Mouse (Mus musculus) lung, embryonic 16.5 days (tissue): ENCODE results near the gene Zfp366. TPM values are rescaled to one million over a fixed set of nuclear protein-coding genes. Genes with fewer than 3 reads are reported as not detected.

Experiments
- ATAC-seq: fragments of 200-750 bp; cut with Nextera tagmentation; 2 replicates; pipeline ENCODE4 v1.8.0; 2017; ENCODE audit warnings: low read depth, mild to moderate bottlenecking, moderate library complexity
- H3K27ac ChIP-seq: fragments of 300-500 bp; sonication (generic); 2 replicates; pipeline ENCODE4 v1.5.1; 2014; ENCODE audit warnings: mild to moderate bottlenecking, control low read depth, low read length
- H3K27me3 ChIP-seq: fragments of 300-500 bp; sonication (generic); 2 replicates; pipeline ENCODE4 v1.6.1; 2014; ENCODE audit warnings: low read depth, low read length, mixed read lengths; ENCODE audit not compliant: control insufficient read depth, insufficient read depth
- H3K36me3 ChIP-seq: fragments of 300-500 bp; sonication (generic); 2 replicates; pipeline ENCODE4 v1.6.1; 2014; ENCODE audit warnings: low read length; ENCODE audit not compliant: control insufficient read depth, insufficient read depth
- H3K4me1 ChIP-seq: fragments of 300-500 bp; sonication (generic); replicated peaks from 2 replicates; pipeline ENCODE4 v1.6.1; 2014; ENCODE audit warnings: low read length, mixed read lengths; ENCODE audit not compliant: control insufficient read depth, insufficient read depth
- H3K4me2 ChIP-seq: fragments of 300-500 bp; sonication (generic); 2 replicates; pipeline ENCODE4 v1.6.1; 2014; ENCODE audit warnings: low read depth, low read length, control low read depth
- H3K4me3 ChIP-seq: fragments of 300-500 bp; sonication (generic); 2 replicates; pipeline ENCODE4 v1.5.1; 2014; ENCODE audit warnings: mild to moderate bottlenecking, low read length, control low read depth
- H3K9ac ChIP-seq: fragments of 300-500 bp; sonication (generic); 2 replicates; pipeline ENCODE4 v1.6.1; 2014; ENCODE audit warnings: low read length, control low read depth
- H3K9me3 ChIP-seq: fragments of 300-500 bp; sonication (generic); 2 replicates; pipeline ENCODE4 v1.6.1; 2016; ENCODE audit warnings: low read length; ENCODE audit not compliant: control insufficient read depth
- WGBS: fragments of 180-500 bp; shearing (Covaris S2); extraction: QIAGEN DNeasy Blood & Tissue Kit; methylation state at CpG from one replicate; pipeline ENCODE4 v1.1.7; 2014; 5-methylcytosine and 5-hydroxymethylcytosine counted together
- polyA plus RNA-seq: library from polyadenylated mRNA; unstranded; fragments of >200 nt; fragmentation: Nextera tagmentation; extraction: Ambion mirVana; gene quantifications from 2 replicates; pipeline ENCODE4 v1.2.1, GENCODE M21; 2015

Zfp366 gene
- polyA plus RNA-seq, 1 experiment from 2014 or later: 1.1 TPM

GRCm38 (mm10) chr13:99250806-99251205 is 66.2 kb downstream of the Zfp366 start:
- no peaks in the 10 kb centered on the region for H3K36me3 ChIP-seq
- no peak overlapping the region for H3K9ac ChIP-seq
- WGBS: 83% methylated on average over 2 of the region's 2 CpGs
- no peak for ATAC-seq
- H3K4me3 ChIP-seq: no peak overlapping the region
- H3K9me3 ChIP-seq: no peaks in the 10 kb centered on the region
- H3K27me3 ChIP-seq: no peaks in the 10 kb centered on the region
- no peak overlapping the region for H3K4me2 ChIP-seq
- no peaks in the 10 kb centered on the region for H3K4me1 ChIP-seq
- H3K27ac ChIP-seq: no peak overlapping the region

GRCm38 (mm10) chr13:99254215-99254614 is 69.6 kb downstream of the Zfp366 start:
- Histone ChIP-seq H3K9ac (no peak overlapping the region), H3K4me3 (no peak overlapping the region), H3K9me3 (no peaks in the 10 kb centered on the region), H3K4me1 (no peaks in the 10 kb centered on the region), H3K27ac (no peak overlapping the region), H3K4me2 (no peak overlapping the region), H3K36me3 (no peaks in the 10 kb centered on the region), H3K27me3 (no peaks in the 10 kb centered on the region)
- no peak for ATAC-seq

- 33% methylated on average over 3 of the region's 3 CpGs for WGBS
- H3K4me1 ChIP-seq: no peaks in the 10 kb centered on the region
- H3K36me3 ChIP-seq: no peaks in the 10 kb centered on the region
- no peaks in the 10 kb centered on the region for H3K9me3 ChIP-seq
- H3K4me3 ChIP-seq: no peak overlapping the region
- H3K4me2 ChIP-seq: no peak overlapping the region
- H3K9ac ChIP-seq: no peak overlapping the region
- no peaks in the 10 kb centered on the region for H3K27me3 ChIP-seq
- H3K27ac ChIP-seq: no peak overlapping the region
- ATAC-seq: no peak
Measured at GRCm38 (mm10) chr13:99254781-99255180, 70.2 kb downstream of the Zfp366 start.

GRCm38 (mm10) chr13:99256916-99257315 is 72.3 kb downstream of the Zfp366 start:
- no peak for ATAC-seq
- Histone ChIP-seq H3K9ac (no peak overlapping the region), H3K36me3 (no peaks in the 10 kb centered on the region), H3K4me1 (no peaks in the 10 kb centered on the region), H3K4me2 (no peak overlapping the region), H3K27ac (no peak overlapping the region), H3K4me3 (no peak overlapping the region), H3K27me3 (no peaks in the 10 kb centered on the region), H3K9me3 (no peaks in the 10 kb centered on the region)
- WGBS: 85% methylated on average over 4 of the region's 4 CpGs

- no peak for ATAC-seq
- H3K4me2 ChIP-seq: no peak overlapping the region
- no peaks in the 10 kb centered on the region for H3K4me1 ChIP-seq
- WGBS: 86% methylated on average over 3 of the region's 3 CpGs
- H3K4me3 ChIP-seq: no peak overlapping the region
- no peaks in the 10 kb centered on the region for H3K27me3 ChIP-seq
- no peak overlapping the region for H3K9ac ChIP-seq
- no peak overlapping the region for H3K27ac ChIP-seq
- no peaks in the 10 kb centered on the region for H3K36me3 ChIP-seq
- H3K9me3 ChIP-seq: no peaks in the 10 kb centered on the region
Measured at GRCm38 (mm10) chr13:99258677-99259076, 74.1 kb downstream of the Zfp366 start.

- Histone ChIP-seq H3K4me1 (no peaks in the 10 kb centered on the region), H3K27me3 (no peaks in the 10 kb centered on the region), H3K36me3 (no peaks in the 10 kb centered on the region), H3K27ac (no peak overlapping the region), H3K4me2 (no peak overlapping the region), H3K9me3 (no peaks in the 10 kb centered on the region), H3K4me3 (no peak overlapping the region), H3K9ac (no peak overlapping the region)
- ATAC-seq: no peak
- 75% methylated on average over 15 of the region's 15 CpGs for WGBS
Measured at GRCm38 (mm10) chr13:99259502-99260174, 75.0 kb downstream of the Zfp366 start.

GRCm38 (mm10) chr13:99262406-99262805 is 77.8 kb downstream of the Zfp366 start:
- Histone ChIP-seq H3K4me2 (no peak overlapping the region), H3K27me3 (no peaks in the 10 kb centered on the region), H3K27ac (no peak overlapping the region), H3K4me3 (no peak overlapping the region), H3K9ac (no peak overlapping the region), H3K9me3 (no peaks in the 10 kb centered on the region), H3K36me3 (no peaks in the 10 kb centered on the region), H3K4me1 (no peaks in the 10 kb centered on the region)
- WGBS: 68% methylated on average over 1 of the region's 1 CpGs
- no peak for ATAC-seq

- Histone ChIP-seq H3K9ac (no peak overlapping the region), H3K27me3 (no peaks in the 10 kb centered on the region), H3K4me3 (no peak overlapping the region), H3K9me3 (no peaks in the 10 kb centered on the region), H3K4me2 (no peak overlapping the region), H3K27ac (no peak overlapping the region), H3K4me1 (no peaks in the 10 kb centered on the region), H3K36me3 (no peaks in the 10 kb centered on the region)
- ATAC-seq: no peak
- 72% methylated on average over 4 of the region's 4 CpGs for WGBS
Measured at GRCm38 (mm10) chr13:99263159-99263783, 78.6 kb downstream of the Zfp366 start.

GRCm38 (mm10) chr13:99264483-99264882 is 79.9 kb downstream of the Zfp366 start:
- Histone ChIP-seq H3K9ac (no peak overlapping the region), H3K27ac (no peak overlapping the region), H3K36me3 (no peaks in the 10 kb centered on the region), H3K4me2 (no peak overlapping the region), H3K4me1 (no peaks in the 10 kb centered on the region), H3K4me3 (no peak overlapping the region), H3K27me3 (no peaks in the 10 kb centered on the region), H3K9me3 (no peaks in the 10 kb centered on the region)
- WGBS: 64% methylated on average over 6 of the region's 6 CpGs
- ATAC-seq: no peak
